Mouse (Mus musculus) left cerebral cortex, adult 2 months (tissue): ENCODE data around the gene Elf1. TPM values are rescaled to one million over a fixed set of nuclear protein-coding genes. Genes with fewer than 3 reads are reported as not detected.
"Not testable (repeated sequence)": the region's sequence is repeated elsewhere in the genome, so short reads cannot be mapped to it uniquely, and the experiment has no call there.

ENCODE experiments used
- DNase-seq, 2 experiments: peaks; one replicate each; pipeline ENCODE4 v3.0.0; 2021 to 2022; ENCODE audit warnings: low spot score in 2 of 2, mixed read lengths in 1 of 2; ENCODE audit errors: extremely low spot score in 1 of 2
- H3K27ac ChIP-seq: fragments of 200-600 bp; 2 replicates; pipeline ENCODE4 v1.8.1; 2022
- H3K4me3 ChIP-seq: fragments of 200-600 bp; 2 replicates; pipeline ENCODE4 v1.8.1; 2022
- CTCF ChIP-seq: fragments of 200-600 bp; IDR thresholded peaks from 2 replicates; pipeline ENCODE4 v1.8.1; 2022; ENCODE audit warnings: antibody characterized with exemption, mild to moderate bottlenecking, moderate library complexity
- intact Hi-C: fragments of 180-260 bp; cut with DNase I; formaldehyde crosslinking; loops from one replicate; pipeline ENCODE4 v1.15.1; 2025
- long read RNA-seq, 2 experiments: library from polyadenylated mRNA; stranded (forward); transcript quantifications; one replicate each; pipeline ENCODE4 v2.0.0; 2021; ENCODE audit warnings: borderline mapping rate in 2 of 2
- total RNA-seq, 2 experiments: library from RNA; stranded (reverse); gene quantifications; 2 replicates each; pipeline ENCODE4 v1.2.3; 2021

The Elf1 gene
- 1 to 10 TPM; 4.1 to 4.6 TPM for total RNA-seq
- long read RNA-seq, experiment 1, partial matches to known transcripts, result 2 of 4 reads
- long read RNA-seq, experiment 1, other reads (novel, unspliced or antisense), result 2 of 4 reads
- long read RNA-seq, experiment 2, full-length matches to known transcripts, result 1 of 2 reads
- long read RNA-seq, experiment 2, partial matches to known transcripts, result 1 of 2 reads
- long read RNA-seq, experiment 2, other reads (novel, unspliced or antisense), result 0 of 2 reads

DNA sequence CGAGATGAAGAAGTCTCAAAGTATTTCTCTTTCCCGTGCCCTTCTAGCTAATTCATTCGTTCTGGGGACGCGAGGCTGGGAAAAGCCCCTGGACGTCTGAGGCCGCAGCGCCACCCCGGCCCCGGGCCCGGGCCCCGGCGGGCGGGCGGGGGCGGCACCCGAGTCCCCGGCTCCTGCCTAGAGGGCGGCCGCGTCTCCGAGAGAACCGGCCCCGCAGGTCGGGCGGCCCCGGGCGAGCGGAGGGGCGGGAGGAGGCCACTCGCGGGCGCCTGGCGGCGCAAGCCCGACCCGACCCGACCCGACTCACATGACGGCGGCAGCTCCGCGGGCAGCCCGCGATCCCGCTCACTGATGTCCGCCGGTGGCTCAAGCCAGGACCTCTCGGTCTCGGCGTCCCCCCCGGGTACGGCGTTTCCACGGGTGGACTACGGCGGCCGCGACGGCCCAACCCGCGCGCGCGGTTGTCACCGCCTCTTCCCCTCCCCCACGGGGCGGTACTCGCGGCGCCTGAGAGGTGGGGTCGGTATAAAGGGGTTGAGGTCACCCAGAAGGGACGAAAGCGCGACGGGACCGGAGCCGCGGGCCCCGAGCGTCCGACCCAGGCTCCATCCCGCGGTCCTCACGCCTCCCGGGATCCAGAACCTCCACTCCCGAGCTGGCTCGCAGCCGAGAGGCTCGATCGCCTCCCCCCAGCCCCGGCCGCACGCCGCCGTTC lies at the start of gene Elf1:
TSS of gene Elf1 (plus strand) at position 571 of the 715 bp plus-strand sequence.
- Histone ChIP-seq H3K4me3 (peak within 1 kb of the TSS; percentile 93), H3K27ac (peak within 1 kb of the TSS; percentile 100)
- peak; percentile 96 to 99 for DNase-seq
- intact Hi-C loops, result loop anchor here (2.0 to 10.0 kb wide), 2 partner anchors 82 to 734 kb away; no protein-coding TSS in a partner anchor
- TF ChIP-seq CTCF, result no peak

DNA sequence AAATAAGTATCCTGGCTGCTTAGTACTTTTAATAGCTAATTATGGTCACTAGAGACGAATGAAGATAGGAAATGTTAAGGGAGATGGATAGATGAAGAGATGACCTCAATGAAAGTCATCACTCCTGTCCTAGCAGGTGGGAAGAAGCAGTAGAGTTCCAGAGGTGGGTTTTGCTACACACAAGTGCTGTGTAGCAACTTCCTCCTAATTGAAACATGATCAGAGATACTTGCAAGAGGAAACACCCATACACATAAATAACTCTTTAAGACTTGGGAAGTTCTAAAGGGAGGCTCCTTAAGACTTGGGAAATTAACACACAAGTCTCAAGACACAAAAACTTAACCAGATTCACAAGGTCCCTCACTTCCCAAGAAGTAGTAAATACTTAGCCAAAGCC lies 46.9 kb upstream of the Elf1 start:
- intact Hi-C loops, result no loop called here

DNA sequence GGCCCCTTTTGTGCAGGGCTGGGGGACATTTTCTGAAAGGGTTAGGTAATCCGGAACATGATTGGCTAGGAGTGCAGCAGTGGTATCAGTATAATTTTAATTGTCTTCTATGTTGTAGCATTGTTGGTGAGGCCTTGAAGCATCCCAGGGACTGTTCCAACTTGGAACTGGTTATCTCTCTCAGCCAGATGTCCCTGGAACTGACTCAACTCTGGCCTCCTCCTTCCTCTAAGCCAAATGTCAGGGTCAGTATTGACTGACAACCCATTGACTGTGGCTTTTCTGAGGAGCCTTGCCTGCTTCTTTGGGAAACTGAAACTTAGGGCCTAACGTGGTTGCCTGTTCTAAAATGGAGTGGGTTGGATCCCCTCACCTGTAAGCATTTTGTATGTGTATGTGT lies 40.3 kb upstream of the Elf1 start:
- H3K4me3 ChIP-seq, result no peak overlapping the region
- no peak for TF ChIP-seq CTCF

More for the DNA sequence above, 46.9 kb upstream of the Elf1 start:
- Histone ChIP-seq H3K4me3 (no peak overlapping the region), H3K27ac (no peak overlapping the region)
- TF ChIP-seq CTCF, result no peak
- DNase-seq, result no peak

GRCm38 (mm10) chr14:79441441-79441840 lies 39.6 kb upstream of the Elf1 start:
- no peak overlapping the region for H3K27ac ChIP-seq
- DNase-seq, result no peak
- H3K4me3 ChIP-seq, result no peak overlapping the region
- TF ChIP-seq CTCF, result no peak
- intact Hi-C loops, result no loop called here

More for the DNA sequence above, 40.3 kb upstream of the Elf1 start:
- intact Hi-C loops, result no loop called here
- no peak for DNase-seq
- no peak overlapping the region for H3K27ac ChIP-seq

DNA sequence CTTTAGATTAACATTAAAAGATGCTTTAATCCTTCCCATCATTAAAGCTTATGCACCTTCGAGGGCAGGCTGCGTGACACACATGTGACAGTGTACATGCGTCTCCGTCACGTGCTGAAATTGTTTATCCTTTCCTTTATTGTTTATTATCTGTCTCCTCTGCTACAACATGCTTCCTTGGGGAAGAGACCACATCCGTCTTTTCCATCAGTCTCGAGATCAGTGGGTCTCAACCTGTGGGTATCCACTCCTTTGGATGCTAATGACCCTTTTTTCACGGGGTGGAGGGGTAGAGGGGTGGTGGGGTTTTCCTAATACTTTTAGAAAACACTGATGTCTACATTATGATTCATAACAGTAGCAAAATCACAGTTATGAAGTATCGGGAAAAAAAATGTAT lies 36.4 kb upstream of the Elf1 start:
- intact Hi-C loops, result loop anchor here (2.0 kb wide), 1 partner anchor 14 kb away; no protein-coding TSS in a partner anchor
- H3K27ac ChIP-seq, result no peak overlapping the region
- no peak for DNase-seq
- H3K4me3 ChIP-seq, result no peak overlapping the region
- no peak for TF ChIP-seq CTCF

DNA sequence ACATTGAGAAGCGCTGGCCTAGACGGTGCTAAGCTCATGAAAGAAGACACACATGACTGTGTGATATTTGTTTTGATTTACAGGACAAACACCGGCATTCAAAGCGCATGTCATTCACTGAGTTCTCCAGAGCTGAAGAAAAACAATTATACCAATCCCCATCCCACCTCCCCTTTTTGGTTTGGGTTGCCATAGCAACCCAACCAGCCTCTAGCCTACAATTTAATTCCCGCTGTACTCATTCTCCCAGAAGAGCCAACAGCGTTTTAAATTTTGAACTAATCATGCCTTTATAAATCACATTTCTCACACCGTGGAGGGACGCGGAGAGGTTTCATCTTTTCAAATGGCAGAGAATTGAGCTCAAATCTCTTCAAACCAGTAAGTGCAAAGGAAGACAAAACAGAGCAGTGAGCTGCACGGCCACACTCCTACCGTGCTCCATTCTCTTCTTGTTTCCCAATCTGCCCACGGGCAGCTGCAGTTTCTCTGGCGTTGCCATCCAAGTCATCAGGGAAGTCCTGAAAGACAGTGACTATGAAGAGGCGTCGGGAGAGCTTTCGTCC lies 35.9 kb upstream of the Elf1 start:
- intact Hi-C loops, result loop anchor here (2.0 kb wide), 1 partner anchor 14 kb away; no protein-coding TSS in a partner anchor
- Histone ChIP-seq H3K4me3 (peak overlapping the region; percentile 31), H3K27ac (peak overlapping the region; percentile 24; the same call in 1 of the 2 replicates)
- TF ChIP-seq CTCF, result no peak
- peak; percentile 26 to 28 for DNase-seq

DNA sequence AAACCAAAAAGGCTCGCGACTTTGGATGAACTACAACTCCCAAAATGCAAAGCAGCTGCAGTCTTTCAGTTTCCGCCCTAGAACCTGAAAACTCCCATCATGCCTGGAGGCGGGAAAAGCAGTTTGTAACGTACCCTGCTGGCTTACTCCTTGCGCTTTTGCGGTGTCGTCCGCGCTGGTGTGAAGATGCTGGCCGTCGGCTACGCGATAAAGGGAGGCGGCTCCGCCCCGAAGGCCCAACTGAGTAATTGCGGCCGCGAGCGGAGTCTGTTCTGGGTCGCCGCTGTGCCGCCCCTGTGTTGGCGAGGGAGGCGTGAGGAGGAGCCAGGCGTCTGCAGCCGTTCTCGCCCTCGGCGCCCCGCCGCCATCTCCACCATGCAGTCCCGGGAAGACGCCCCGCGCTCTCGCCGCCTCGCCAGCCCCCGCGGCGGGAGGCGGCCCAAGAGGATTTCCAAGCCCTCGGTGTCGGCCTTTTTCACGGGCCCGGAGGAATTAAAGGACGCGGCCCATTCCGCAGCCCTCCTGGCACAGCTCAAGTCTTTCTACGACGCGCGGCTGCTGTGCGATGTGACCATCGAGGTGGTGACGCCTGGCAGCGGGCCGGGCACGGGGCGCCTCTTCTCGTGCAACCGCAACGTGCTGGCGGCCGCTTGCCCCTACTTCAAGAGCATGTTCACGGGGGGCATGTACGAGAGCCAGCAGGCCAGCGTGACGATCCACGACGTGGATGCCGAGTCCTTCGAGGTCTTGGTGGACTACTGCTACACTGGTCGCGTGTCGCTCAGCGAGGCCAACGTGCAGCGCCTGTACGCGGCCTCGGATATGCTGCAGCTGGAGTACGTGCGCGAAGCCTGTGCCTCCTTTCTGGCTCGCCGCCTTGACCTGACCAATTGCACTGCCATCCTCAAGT lies 29.1 kb upstream of the Elf1 start, which contains the start of gene Kbtbd6:
TSS of gene Kbtbd6 (plus strand) at position 155 of the 910 bp plus-strand sequence.
- H3K4me3 ChIP-seq, result peak within 1 kb of the TSS; percentile 70
- intact Hi-C loops, result loop anchor here (2.0 kb wide), 1 partner anchor 25 kb away; the partner anchor contains the start of gene Kbtbd7
- H3K27ac ChIP-seq, result not testable (repeated sequence)
- peak; percentile 69 to 72 for DNase-seq

DNA sequence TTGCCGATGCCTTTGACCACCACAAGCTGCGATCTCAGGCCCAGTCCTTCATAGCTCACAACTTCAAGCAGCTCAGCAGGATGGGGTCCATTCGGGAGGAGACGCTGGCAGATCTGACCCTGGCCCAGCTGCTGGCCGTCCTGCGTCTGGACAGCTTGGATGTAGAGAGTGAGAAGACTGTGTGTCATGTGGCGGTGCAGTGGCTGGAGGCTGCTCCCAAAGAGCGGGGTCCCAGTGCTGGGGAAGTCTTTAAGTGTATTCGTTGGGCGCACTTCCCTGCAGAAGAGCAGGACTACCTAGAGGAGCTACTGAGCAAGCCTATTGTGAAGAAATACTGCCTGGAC lies 28.4 kb upstream of the Elf1 start:
- intact Hi-C loops, H3K4me3 ChIP-seq, H3K27ac ChIP-seq, DNase-seq: not testable (repeated sequence)

DNA sequence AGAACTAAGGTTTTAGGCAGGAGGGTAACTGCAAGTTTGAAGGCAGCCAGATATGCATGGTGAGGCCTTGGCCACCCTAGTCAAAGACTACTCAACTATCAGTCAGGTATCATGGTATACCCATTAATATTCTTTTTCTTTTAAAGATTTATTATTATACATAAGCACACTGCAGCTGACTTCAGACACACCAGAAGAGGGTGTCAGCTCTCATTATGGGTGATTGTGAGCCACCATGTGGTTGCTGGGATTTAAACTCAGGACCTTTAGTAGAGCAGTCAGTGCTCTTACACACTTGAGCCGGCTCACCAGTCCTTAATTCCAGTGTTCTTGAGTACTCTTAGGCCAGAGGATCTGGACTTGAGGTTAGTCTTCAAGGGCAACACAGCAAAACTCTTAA lies 20.6 kb upstream of the Elf1 start:
- no peak for TF ChIP-seq CTCF
- Histone ChIP-seq H3K27ac (no peak overlapping the region), H3K4me3 (no peak overlapping the region)
- no peak for DNase-seq
- intact Hi-C loops, result no loop called here

GRCm38 (mm10) chr14:79460988-79461387 lies 20.0 kb upstream of the Elf1 start:
- TF ChIP-seq CTCF, result no peak
- Histone ChIP-seq H3K27ac (no peak overlapping the region), H3K4me3 (no peak overlapping the region)
- DNase-seq, result no peak
- intact Hi-C loops, result no loop called here

- Histone ChIP-seq H3K27ac (no peak overlapping the region), H3K4me3 (no peak overlapping the region)
- DNase-seq, result no peak
- intact Hi-C loops, result loop anchor here (2.0 to 5.0 kb wide), 3 partner anchors 45 to 343 kb away; no protein-coding TSS in a partner anchor
- peak; percentile 25 for TF ChIP-seq CTCF
These were observed 15.4 kb upstream of the Elf1 start for GRCm38 (mm10) chr14:79465623-79466022.
